Mouse (Mus musculus): Measurements from ENCODE around the gene Gm4737. TPM values are rescaled to one million over a fixed set of nuclear protein-coding genes. Genes with fewer than 3 reads are reported as not detected.
"Not testable (repeated sequence)": the region's sequence is repeated elsewhere in the genome, so short reads cannot be mapped to it uniquely, and the experiment has no call there.

The Gm4737 gene
- 28.4 and 30.7 TPM in 2 replicates for total RNA-seq (2021)
- long read RNA-seq, transcript Gm4737-201 (1 exons, 2,093 nt) = major isoform, 260 of 260 reads
- long read RNA-seq, partial matches to known transcripts = 0 of 260 reads
- long read RNA-seq, other reads (novel, unspliced or antisense) = 0 of 260 reads

DNA sequence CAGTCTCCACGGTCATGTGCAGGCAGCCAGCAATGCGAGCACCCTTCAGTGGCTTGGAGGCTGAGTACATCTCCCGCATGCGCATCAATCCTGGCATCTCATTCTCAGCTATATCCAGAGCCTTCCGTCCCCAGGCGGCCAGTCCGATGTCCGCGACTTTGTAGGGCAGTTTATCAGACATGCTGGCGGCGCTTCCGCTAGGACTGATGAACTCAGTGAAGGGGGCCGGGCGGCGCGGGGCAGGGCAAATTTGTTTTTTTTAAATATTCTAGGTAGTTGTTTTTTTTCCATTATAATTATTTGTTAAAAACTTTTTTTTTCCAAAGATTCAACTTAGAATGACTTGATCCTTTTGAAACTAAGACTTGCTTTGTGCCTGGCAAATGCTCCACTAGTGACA is at the start of gene Gm4737:
Gm4737 (minus strand) TSS at position 246 of the 400 bp plus-strand sequence.
- DNase-seq = not testable (repeated sequence)

DNA sequence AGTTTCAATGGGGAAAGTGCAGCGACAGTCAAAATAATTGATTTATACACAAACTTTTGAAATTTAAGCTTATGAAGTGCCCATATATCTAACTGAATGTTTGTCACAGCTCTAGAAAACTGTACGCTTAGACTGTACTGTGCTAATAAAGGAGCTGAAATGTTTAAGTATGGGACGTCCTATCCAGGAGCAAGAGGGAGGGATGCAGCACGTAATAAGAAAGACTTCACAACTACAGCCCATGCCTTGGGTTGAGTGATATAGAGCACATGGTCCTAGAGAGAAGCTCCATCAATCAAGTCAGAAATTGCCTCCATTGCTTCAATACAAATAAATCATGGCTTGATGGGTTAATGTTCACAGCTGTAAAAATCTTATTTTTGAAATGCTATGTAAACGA is 40.9 kb upstream of the Gm4737 start:
- no peak for DNase-seq

DNA sequence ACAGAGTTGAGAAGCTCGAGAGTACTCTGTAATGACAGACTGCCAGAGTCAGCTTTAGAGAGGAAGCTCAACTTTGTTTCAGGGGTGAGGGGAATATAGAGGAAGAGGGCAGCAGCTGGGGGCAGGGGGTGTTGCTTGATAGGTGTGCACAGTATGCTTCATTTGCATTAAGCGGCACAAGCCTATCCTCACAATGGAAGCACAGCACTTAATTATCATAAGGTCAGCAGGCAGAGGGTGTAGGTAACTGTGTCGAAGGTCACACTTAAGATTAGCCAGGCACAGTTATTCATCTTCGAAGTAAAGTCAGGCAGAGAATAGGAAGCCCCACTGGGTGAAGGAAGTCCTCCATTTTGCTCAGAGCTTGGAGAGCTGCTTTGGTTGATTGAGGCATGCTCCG is 28.2 kb upstream of the Gm4737 start:
- no peak for DNase-seq

DNA sequence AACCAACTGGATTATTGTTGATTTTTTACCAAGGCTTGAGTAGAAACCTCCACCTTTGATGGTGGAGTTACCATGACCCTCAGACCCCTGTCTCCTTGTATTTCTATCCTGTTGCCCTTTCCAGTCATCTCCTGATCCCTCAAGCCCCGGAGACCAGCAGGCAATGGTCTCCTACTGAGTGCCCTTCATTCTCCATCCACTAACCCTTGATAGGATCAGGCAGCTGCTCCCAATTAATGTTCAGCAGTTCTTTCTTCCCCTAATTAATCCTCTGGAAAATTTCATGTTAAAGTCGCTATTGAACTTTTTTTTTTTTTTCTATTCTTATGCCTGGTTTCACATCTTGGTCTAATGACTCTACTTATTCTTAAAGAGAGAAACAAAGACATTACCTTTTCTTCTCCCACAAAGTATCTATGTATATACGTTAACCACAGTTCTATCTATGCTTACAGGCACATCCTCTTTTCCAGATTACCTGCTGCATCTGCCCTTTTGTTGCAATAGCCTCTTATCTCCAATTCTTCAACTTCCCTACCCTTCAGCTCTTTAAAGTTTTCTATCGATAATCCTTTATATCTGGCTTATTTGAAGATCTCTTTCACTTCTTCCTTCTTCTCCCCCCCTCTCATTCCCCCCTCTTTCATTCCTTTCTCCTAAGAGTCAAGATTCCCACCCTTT is 23.4 kb upstream of the Gm4737 start:
- DNase-seq = no peak

DNA sequence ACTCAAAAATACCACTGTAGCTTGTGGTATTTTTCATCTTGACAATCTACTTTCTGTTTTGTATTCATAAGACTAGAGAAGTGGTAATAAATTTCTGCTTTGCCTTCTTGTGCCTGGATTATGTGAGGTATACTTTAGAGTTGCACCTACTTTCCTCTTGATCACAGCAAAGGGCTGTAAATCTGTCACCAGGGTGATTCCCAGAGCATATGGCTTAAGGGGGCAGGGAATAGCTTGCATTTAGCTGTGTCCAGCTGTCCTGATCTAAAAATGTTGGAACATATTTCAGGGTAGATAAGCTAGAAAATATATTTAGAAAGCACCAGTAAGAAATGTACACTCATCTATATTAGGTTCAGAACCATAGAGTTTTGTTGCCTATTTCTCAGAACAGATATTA is 18.2 kb upstream of the Gm4737 start:
- DNase-seq = no peak

DNA sequence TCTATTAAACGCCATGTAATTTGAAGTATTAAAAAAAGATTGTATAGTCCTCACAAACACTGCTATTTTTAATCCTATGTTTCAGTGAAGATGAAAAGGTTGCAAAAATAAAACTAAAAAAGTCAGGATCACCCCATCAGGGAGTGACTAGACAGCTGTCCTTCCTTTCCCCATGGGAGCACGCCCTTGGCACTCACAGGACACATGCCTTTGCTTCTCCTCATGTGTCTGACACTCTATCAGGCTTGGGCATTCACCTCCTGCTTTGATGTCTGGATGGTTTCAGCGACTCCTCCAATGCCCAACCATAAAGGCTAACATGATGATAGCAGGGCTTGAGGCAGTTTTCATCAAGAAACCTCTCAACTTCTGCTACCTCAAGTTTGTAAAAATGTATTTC is 12.1 kb upstream of the Gm4737 start:
- DNase-seq = no peak

DNA sequence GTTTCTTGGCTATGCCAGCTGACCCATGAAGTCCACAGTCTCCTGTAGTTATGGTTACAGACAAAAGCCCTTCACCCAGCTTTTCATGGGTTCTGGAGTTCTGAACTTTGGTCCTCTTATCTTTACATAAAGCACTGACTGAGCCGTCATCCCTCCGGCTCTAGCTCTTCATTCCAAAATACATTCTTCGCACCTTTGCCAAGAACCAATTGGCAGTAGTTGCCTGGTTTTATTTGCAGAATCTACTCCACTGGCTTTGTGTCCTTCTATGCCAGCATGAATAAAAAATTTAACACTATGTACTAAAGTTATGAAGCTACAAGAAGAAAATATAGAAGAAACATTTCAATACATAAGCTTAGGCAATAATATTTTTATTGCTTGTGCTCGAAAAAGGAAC is 10.4 kb upstream of the Gm4737 start:
- no peak for DNase-seq

DNA sequence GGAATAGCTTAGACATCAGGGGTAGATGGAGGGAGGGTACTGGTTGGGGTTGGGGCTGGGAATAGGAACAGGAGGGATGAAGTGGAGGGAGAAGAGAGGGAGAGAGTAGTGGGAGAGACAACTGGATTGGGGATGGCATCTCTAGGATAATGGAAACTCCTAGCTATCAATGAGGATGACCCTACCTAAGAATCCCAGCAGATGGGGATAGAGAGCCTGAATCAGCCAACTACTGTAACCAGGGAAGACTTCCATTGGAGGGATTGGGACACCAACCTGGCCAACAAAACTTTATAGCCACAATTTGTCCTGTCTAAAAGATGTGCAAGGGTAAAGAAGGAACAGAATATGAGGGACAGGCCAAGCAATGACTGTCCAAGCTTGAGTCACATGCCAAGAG is 3.7 kb downstream of the Gm4737 start:
- no peak for DNase-seq

DNA sequence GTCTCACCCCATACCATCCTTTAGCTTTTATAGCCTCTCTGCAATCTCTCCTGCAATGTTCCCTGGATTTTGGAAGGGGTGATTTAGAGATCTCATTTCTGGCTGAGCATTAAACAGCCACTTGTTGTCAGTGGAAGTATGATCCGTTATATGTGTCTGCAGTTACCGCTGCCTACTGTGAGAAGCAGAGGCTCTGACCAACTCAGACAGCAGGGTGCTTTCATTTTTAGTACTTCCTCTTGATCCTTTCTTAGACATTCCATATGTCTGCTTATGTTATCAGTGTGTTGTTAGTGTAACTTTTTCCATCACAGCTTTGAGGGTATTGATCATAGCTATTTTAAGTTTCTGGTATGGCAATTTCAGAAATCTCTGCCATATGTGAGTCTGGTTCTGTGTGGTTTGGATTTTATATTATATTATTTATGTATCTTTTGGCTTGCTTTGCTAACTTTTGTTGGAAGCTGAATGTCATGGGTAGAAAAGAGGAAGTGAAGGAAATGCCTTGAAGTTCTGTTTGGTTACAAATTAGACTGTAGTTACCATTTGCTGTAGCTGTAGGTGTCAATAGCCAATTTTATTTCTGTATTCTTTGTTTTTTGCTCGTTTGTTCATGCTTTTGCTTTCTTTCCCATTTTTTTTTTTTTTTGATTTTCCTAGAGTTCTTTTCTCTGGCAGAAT is 6.1 kb downstream of the Gm4737 start:
- no peak for DNase-seq

DNA sequence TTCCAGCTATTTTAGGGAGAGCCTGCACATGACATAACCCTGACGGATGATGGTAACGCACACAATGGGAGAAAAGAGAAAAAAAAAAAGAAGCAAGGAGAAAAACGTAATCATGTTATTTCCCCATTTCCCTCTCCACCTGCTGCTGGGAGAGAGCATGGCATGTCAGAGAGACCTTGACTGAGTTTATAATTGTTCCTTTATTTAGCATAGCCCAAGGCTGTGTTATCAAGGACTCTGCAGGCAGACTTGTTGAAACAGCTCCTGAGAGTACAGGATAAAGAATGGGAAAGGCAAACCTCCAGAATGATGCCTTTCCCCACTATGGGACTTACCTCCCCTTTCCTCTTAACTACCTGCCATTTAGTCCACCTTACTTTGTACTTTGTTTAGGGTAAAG is 7.9 kb downstream of the Gm4737 start:
- DNase-seq = no peak

DNA sequence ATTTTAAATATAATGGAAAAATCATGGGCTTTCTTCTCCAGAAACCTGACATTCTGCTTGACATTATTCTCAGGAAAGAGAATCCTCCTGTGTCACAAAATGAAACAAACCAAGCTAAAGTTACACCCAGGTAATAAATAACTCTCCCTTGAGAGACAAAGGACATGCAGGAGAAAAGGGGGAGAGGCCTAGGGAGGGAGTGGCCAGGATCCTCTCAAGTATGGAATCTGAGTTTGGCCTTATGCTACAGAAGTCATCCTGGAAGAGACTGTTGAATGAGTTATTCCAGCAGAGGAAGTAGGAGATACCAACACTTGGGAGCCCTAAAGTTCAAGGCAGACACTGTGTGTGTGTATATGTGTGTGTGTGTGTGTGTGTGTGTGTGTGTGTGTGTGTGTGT is 32.6 kb downstream of the Gm4737 start:
- DNase-seq = no peak

DNA sequence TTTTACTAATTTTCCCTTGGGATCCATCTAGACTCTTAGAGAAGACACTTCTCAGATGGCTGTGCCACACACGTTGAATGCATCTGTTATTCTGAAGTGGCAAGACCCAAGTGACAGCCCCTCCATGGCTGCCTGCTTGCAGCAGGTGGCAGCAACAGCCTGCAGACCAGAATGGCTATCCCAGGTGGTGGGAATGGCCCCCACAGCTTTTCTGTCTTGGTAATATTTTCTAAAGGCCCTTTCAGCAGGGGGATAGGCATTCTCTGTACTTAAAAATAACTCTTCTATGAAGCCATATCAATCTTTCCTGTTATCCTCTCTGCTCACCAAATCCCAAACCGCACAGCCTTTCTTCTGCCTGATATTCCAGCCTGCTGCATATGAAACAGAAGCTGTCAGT is 33.5 kb downstream of the Gm4737 start:
- DNase-seq = peak; percentile 9

DNA sequence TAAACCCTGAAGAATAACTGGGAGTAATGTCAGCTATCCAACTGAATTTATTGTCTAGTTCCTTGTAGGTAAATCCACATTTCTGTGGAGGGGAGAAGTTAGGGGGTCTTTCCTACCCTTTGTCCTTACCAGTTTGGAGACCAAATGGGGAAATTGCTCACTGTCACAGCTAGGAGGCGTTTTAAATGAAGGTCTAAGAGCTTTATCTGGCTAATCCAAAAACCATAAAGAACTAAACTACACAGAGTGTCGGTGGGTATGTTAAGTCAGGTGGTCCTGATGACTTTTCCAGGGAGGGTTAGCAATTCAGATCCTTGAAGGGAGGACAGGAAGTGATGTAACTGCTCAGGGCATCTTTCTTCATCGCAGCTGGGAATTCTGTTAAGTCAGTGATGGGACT is 34.3 kb downstream of the Gm4737 start:
- DNase-seq = no peak

DNA sequence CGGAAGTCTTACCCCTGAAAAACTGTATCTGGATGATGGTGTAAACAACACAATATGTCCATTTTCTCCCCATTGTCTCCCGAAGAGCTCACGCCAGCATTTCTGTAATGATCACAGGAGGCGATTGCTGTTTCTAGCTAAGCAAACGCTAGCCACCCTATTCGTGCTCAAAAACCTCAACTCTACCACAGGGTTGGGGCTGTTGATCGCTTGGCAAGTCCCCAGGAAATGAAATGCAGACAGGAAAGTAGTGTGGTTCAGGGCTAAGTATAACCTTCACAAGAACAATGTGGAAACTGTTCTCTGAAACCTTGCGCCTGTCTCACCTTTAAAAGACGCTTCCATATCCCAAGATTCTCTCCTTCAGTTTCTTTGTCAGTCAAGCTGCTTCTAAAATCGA is 34.9 kb downstream of the Gm4737 start, which contains the start of gene Cd96:
Cd96 (minus strand) TSS at position 232 of the 400 bp plus-strand sequence.
- no peak for DNase-seq

DNA sequence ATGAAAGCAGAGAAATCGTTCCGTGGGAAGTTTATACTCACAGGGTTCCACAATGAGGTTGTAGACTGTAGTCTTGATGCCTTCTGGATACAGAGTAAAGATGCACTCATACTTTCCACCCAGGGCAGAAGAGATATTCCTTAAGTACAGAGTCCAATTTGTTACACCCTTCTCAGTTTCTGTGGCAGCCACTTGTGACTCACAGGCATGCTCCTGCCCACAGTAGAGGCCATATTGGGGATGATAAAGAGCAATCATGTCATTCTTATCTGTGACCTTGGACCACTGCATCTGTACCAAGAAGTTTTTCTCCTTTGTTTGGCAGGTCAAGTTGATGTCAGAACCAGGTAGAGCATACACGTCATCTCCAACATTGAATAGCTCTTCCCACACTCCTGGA is 37.2 kb downstream of the Gm4737 start:
- no peak for DNase-seq

DNA sequence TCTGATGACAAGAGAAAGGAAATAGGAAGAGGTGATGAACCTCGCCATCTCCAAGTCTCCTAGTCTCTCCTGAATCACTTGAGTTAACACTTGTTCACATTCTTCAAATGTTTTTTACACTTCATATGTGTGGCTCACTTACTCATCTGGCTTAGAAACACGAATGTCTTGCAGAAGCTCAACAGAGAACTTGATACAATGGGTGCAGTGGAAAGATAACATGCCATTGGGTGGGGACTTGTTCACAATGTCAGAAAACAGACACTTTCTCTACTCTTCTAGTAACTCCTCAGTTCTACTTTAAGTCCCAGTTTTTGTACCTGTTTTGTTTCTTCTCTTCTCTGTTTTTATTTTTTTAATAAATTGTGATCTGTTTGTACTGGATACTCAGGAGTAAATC is 40.1 kb downstream of the Gm4737 start:
- DNase-seq = no peak

DNA sequence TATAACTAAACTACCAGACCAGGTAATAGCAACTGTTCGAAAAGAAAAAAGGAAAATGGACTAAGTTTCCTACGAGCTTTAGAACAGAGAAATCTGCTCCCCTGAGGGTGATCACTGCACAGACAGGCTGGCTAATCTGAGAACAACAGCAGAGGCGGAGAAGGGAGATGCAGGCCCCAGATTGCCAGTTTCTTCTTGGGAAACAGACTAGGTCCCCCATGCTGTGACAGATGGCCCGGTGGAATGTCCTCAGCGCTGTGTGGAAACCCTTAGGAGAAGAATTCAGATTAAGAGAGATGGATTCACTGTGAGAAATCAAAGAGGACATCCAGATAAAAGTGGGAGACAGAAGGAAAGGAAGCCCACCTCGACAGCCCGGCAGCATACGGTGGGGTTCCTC is 45.3 kb downstream of the Gm4737 start:
- DNase-seq = no peak

DNA sequence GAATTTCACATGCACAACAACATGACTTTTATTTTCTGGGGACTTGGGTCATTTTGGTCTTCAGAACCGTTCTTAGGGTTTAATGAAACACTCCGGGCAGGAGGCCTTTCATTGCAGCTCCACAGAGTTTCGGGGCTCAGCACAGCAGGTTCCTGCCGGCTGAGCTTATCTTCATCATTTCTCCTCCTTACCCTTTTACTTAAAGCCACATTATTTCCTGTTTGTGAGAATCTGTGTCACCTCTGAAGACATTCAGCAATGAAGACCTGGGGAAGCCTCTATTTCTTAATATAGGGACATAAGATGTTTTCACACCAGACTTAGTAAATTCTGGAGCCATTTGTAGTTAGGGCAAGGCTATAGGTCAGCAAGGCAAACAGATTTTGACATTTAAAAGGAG is 47.4 kb downstream of the Gm4737 start:
- no peak for DNase-seq

DNA sequence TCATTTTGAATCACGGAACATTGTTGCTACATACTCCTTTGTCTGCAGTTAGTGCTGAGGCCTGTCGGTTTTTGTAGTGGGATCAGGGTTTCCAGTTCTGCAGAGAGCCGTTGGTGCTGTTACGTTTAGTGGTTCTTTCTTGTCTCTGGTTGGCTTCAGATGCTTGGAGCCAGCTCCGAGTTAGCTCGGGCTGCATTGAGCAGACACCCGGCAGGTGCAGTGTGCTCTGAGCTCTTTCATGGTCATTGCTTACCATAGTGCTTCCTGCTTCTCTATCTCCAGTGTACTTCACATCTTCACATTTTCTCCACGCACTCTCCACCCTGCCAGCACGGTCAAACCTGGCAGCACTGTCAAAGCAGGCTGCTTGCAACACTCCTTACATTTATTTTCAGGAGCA is 50.4 kb downstream of the Gm4737 start:
- DNase-seq = no peak

Other genes starting within 250 kb of the Gm4737 start
- gene Phldb2, start 201.5 kb downstream of the Gm4737 start, total RNA-seq (2021) = 52.2 and 68.2 TPM in 2 replicates
- gene Plcxd2, start 144.9 kb downstream of the Gm4737 start, total RNA-seq (2021) = 0.67 and 0.81 TPM in 2 replicates
- not detected in 2 replicates for gene Cd96, start 34.8 kb downstream of the Gm4737 start, total RNA-seq (2021)

Measured in adrenal gland, postnatal 25 days (tissue).